Mouse (Mus musculus): ENCODE results near the gene Chga. TPM values are rescaled to one million over a fixed set of nuclear protein-coding genes. Genes with fewer than 3 reads are reported as not detected.

The Chga gene
- polyA plus RNA-seq, 1 experiment from 2014 or later = 0.70 TPM

GRCm38 (mm10) chr12:102582441-102582840, 27.7 kb downstream of the Chga start:
- Histone ChIP-seq H3K4me1 (replicated peaks) (no peaks in the 10 kb centered on the region), H3K9me3 (no peaks in the 10 kb centered on the region), H3K27ac (no peak overlapping the region), H3K27me3 (no peaks in the 10 kb centered on the region), H3K4me2 (no peak overlapping the region), H3K9ac (replicated peaks) (no peak overlapping the region), H3K4me3 (replicated peaks) (no peak overlapping the region), H3K36me3 (peaks cover 6% of the 10 kb centered on the region; the same call in 1 of the 2 replicates)
- WGBS = 82% methylated on average over 11 of the region's 11 CpGs
- no peak for ATAC-seq (ENCODE audit: insufficient number of reproducible peaks, insufficient read depth, low FRiP score, low TSS enrichment, low read depth)

- H3K27me3 ChIP-seq = no peaks in the 10 kb centered on the region
- H3K4me1 ChIP-seq (replicated peaks) = no peaks in the 10 kb centered on the region
- ATAC-seq (ENCODE audit: insufficient number of reproducible peaks, insufficient read depth, low FRiP score, low TSS enrichment, low read depth) = no peak
- H3K9me3 ChIP-seq = no peaks in the 10 kb centered on the region
- H3K4me2 ChIP-seq = no peak overlapping the region
- 90% methylated on average over 3 of the region's 3 CpGs for WGBS
- no peaks in the 10 kb centered on the region; the same call in 1 of the 2 replicates for H3K36me3 ChIP-seq
- no peak overlapping the region for H3K27ac ChIP-seq
- H3K4me3 ChIP-seq (replicated peaks) = no peak overlapping the region
- no peak overlapping the region for H3K9ac ChIP-seq (replicated peaks)
Observed at GRCm38 (mm10) chr12:102585390-102585789, 30.6 kb downstream of the Chga start.

DNA sequence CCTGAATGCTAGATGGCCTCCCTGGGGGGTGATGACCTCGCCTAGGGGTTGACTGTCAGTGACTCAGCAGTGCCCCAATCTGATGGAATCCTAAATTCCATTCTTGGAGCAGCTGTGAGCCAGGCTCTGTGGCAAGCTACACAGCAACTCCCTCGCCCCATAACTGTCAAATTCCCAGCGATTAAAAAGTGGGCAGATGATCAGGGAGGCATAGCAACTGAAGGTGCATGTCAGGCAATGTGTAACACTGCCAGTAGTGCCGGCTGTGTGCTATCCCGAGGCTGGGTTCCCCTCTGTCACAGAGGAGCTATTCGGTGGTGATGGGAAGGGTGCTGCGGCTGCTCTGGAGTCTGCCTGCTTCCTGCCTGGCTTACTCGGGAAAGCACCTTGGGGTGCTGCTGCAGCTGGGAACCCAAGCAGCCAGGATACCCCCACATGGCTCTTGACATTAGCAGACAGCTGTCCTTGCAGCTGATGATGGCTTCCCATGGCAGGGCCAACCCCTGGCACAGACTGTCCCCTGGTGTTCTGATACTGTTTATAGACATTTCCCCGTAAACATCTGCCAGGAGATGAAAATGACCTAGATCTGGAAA, 31.6 kb downstream of the Chga start:
- no peak for ATAC-seq (ENCODE audit: insufficient number of reproducible peaks, insufficient read depth, low FRiP score, low TSS enrichment, low read depth)
- Histone ChIP-seq H3K27ac (no peak overlapping the region), H3K36me3 (no peaks in the 10 kb centered on the region; the same call in 1 of the 2 replicates), H3K4me2 (no peak overlapping the region), H3K27me3 (no peaks in the 10 kb centered on the region), H3K4me1 (replicated peaks) (no peaks in the 10 kb centered on the region), H3K4me3 (replicated peaks) (no peak overlapping the region), H3K9ac (replicated peaks) (no peak overlapping the region), H3K9me3 (no peaks in the 10 kb centered on the region)
- WGBS = 88% methylated on average over 9 of the region's 9 CpGs

GRCm38 (mm10) chr12:102587106-102587505, 32.3 kb downstream of the Chga start:
- Histone ChIP-seq H3K36me3 (no peaks in the 10 kb centered on the region; the same call in 1 of the 2 replicates), H3K4me1 (replicated peaks) (no peaks in the 10 kb centered on the region), H3K27me3 (no peaks in the 10 kb centered on the region), H3K4me3 (replicated peaks) (no peak overlapping the region), H3K9me3 (no peaks in the 10 kb centered on the region), H3K4me2 (no peak overlapping the region), H3K27ac (no peak overlapping the region), H3K9ac (replicated peaks) (no peak overlapping the region)
- 92% methylated on average over 8 of the region's 8 CpGs for WGBS
- no peak for ATAC-seq (ENCODE audit: insufficient number of reproducible peaks, insufficient read depth, low FRiP score, low TSS enrichment, low read depth)

DNA sequence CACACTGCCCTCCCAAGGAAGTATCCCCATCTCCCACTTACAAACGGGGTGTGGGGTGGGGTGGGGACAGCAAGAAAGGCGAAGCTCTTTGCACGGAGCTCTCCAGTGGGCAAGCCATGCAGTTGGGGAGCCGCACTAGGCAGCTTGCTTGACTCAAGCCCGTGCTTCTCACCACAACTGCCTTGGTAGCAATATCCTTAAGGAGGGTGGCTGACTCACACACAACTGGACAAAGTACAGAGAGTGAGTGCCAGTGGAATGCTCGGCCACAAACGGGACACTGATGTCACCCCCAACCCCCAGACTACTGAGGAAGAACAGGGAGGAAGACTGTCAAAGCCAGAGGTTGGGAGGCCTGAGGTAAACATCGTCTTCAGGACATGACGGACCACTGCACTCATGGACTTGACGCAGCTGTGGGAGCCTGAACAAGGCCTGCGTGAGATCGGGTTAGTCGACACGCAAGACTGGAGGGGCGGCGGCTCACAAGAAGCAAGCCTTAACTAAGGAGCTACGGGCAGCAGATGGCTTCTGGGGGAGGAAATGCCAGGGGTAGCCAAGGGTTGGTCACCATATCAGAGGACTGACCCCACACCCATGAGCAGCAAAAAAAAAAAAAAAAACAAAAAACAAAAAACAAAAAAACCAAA, 36.1 kb downstream of the Chga start:
- Histone ChIP-seq H3K36me3 (no peaks in the 10 kb centered on the region), H3K9ac (replicated peaks) (no peak overlapping the region), H3K27me3 (no peaks in the 10 kb centered on the region), H3K27ac (no peak overlapping the region), H3K4me1 (replicated peaks) (no peaks in the 10 kb centered on the region), H3K9me3 (no peaks in the 10 kb centered on the region), H3K4me3 (replicated peaks) (no peak overlapping the region), H3K4me2 (no peak overlapping the region)
- no peak for ATAC-seq (ENCODE audit: insufficient number of reproducible peaks, insufficient read depth, low FRiP score, low TSS enrichment, low read depth)
- WGBS = 91% methylated on average over 17 of the region's 17 CpGs

GRCm38 (mm10) chr12:102593699-102594098, 38.9 kb downstream of the Chga start:
- peaks cover 6% of the 10 kb centered on the region for H3K9me3 ChIP-seq
- H3K4me1 ChIP-seq (replicated peaks) = peaks cover 15% of the 10 kb centered on the region
- H3K4me2 ChIP-seq = no peak overlapping the region
- H3K27ac ChIP-seq = no peak overlapping the region
- 72% methylated on average over 9 of the region's 9 CpGs for WGBS
- H3K9ac ChIP-seq (replicated peaks) = no peak overlapping the region
- no peak overlapping the region for H3K4me3 ChIP-seq (replicated peaks)
- peaks cover 5% of the 10 kb centered on the region; the same call in 1 of the 2 replicates for H3K36me3 ChIP-seq
- ATAC-seq (ENCODE audit: insufficient number of reproducible peaks, insufficient read depth, low FRiP score, low TSS enrichment, low read depth) = no peak
- H3K27me3 ChIP-seq = no peaks in the 10 kb centered on the region

DNA sequence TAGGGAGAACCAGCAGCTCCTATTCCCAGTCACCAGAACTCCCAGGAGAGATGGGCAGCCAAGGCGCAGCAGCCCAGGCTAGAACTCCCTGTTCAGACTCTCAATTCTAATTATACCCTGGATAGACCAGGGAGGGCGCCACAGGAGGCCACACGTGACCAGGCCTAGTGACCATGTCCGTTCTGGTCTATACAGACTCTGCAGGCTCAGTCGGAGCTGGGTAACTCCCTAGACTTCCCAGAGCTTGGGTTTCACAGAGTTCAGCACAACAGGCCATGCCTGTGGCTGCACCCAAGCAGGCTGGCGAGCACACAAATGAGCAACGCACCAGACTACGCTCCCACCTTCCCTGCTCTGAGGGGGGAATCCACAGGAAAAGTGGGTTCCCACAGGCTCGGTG, 39.9 kb downstream of the Chga start:
- Histone ChIP-seq H3K27me3 (no peaks in the 10 kb centered on the region), H3K27ac (no peak overlapping the region), H3K9me3 (peaks cover 7% of the 10 kb centered on the region), H3K4me2 (no peak overlapping the region), H3K4me1 (replicated peaks) (peaks cover 17% of the 10 kb centered on the region), H3K36me3 (peaks cover 5% of the 10 kb centered on the region; the same call in 1 of the 2 replicates), H3K4me3 (replicated peaks) (no peak overlapping the region), H3K9ac (replicated peaks) (no peak overlapping the region)
- ATAC-seq (ENCODE audit: insufficient number of reproducible peaks, insufficient read depth, low FRiP score, low TSS enrichment, low read depth) = no peak
- 81% methylated on average over 9 of the region's 9 CpGs for WGBS

- Histone ChIP-seq H3K4me3 (replicated peaks) (no peak overlapping the region), H3K27ac (peak overlapping the region; percentile 17; the same call in 1 of the 2 replicates), H3K36me3 (peaks cover 5% of the 10 kb centered on the region; the same call in 1 of the 2 replicates), H3K9ac (replicated peaks) (no peak overlapping the region), H3K4me1 (replicated peaks) (peaks cover 35% of the 10 kb centered on the region), H3K27me3 (no peaks in the 10 kb centered on the region), H3K4me2 (no peak overlapping the region), H3K9me3 (peaks cover 7% of the 10 kb centered on the region)
- 65% methylated on average over 7 of the region's 7 CpGs for WGBS
- no peak for ATAC-seq (ENCODE audit: insufficient number of reproducible peaks, insufficient read depth, low FRiP score, low TSS enrichment, low read depth)
Observed at GRCm38 (mm10) chr12:102596410-102596809, 41.6 kb downstream of the Chga start.

GRCm38 (mm10) chr12:102597466-102597865, 42.7 kb downstream of the Chga start:
- no peak overlapping the region for H3K9ac ChIP-seq (replicated peaks)
- no peak overlapping the region for H3K4me2 ChIP-seq
- peaks cover 5% of the 10 kb centered on the region; the same call in 1 of the 2 replicates for H3K36me3 ChIP-seq
- H3K27me3 ChIP-seq = no peaks in the 10 kb centered on the region
- H3K4me3 ChIP-seq (replicated peaks) = no peak overlapping the region
- peak; percentile 55; the same call in 1 of the 2 replicates for ATAC-seq (ENCODE audit: insufficient number of reproducible peaks, insufficient read depth, low FRiP score, low TSS enrichment, low read depth)
- 31% methylated on average over 4 of the region's 4 CpGs for WGBS
- peak overlapping the region; percentile 68; the same call in 1 of the 2 replicates for H3K27ac ChIP-seq
- H3K9me3 ChIP-seq = peaks cover 7% of the 10 kb centered on the region
- H3K4me1 ChIP-seq (replicated peaks) = peaks cover 45% of the 10 kb centered on the region

GRCm38 (mm10) chr12:102598535-102598934, 43.8 kb downstream of the Chga start:
- peaks cover 7% of the 10 kb centered on the region for H3K9me3 ChIP-seq
- no peak overlapping the region for H3K4me3 ChIP-seq (replicated peaks)
- no peaks in the 10 kb centered on the region for H3K27me3 ChIP-seq
- no peak overlapping the region for H3K27ac ChIP-seq
- no peak overlapping the region for H3K9ac ChIP-seq (replicated peaks)
- ATAC-seq (ENCODE audit: insufficient number of reproducible peaks, insufficient read depth, low FRiP score, low TSS enrichment, low read depth) = no peak
- peaks cover 48% of the 10 kb centered on the region for H3K4me1 ChIP-seq (replicated peaks)
- no peak overlapping the region for H3K4me2 ChIP-seq
- H3K36me3 ChIP-seq = peaks cover 5% of the 10 kb centered on the region; the same call in 1 of the 2 replicates
- WGBS = 98% methylated on average over 3 of the region's 3 CpGs

GRCm38 (mm10) chr12:102599801-102600200, 45.0 kb downstream of the Chga start:
- no peak overlapping the region for H3K4me2 ChIP-seq
- H3K27ac ChIP-seq = no peak overlapping the region
- no peaks in the 10 kb centered on the region for H3K27me3 ChIP-seq
- WGBS = 74% methylated on average over 7 of the region's 7 CpGs
- ATAC-seq (ENCODE audit: insufficient number of reproducible peaks, insufficient read depth, low FRiP score, low TSS enrichment, low read depth) = no peak
- no peak overlapping the region for H3K9ac ChIP-seq (replicated peaks)
- H3K9me3 ChIP-seq = peaks cover 7% of the 10 kb centered on the region
- H3K36me3 ChIP-seq = peaks cover 10% of the 10 kb centered on the region; the same call in 1 of the 2 replicates
- no peak overlapping the region for H3K4me3 ChIP-seq (replicated peaks)
- H3K4me1 ChIP-seq (replicated peaks) = peaks cover 48% of the 10 kb centered on the region
